Mouse (Mus musculus): ENCODE results near the gene Abhd16b.

GRCm38 (mm10) chr2:181487338-181488277 is 5.4 kb upstream of the Abhd16b start:
- TF ChIP-seq CTCF (conservative IDR thresholded peaks at IDR 0.05; ENCODE audit: insufficient read depth, insufficient read length, low read depth, low read length): no peak
- TF ChIP-seq POLR2A (IDR thresholded peaks at IDR 0.05; ENCODE audit: low read depth, low read length): no peak

Measured in kidney, adult 2 months (tissue).